Mouse (Mus musculus) megakaryocyte-erythroid progenitor cell, adult 5 weeks (primary cell): Measurements from ENCODE around the gene 3300002I08Rik. TPM values are rescaled to one million over a fixed set of nuclear protein-coding genes. Genes with fewer than 3 reads are reported as not detected.

ENCODE experiments used
- polyA plus RNA-seq: library from polyadenylated mRNA; stranded (reverse); fragments of >175 nt; gene quantifications from 2 replicates; pipeline ENCODE4 v1.2.3, GENCODE M21; 2012

Gene 3300002I08Rik
- polyA plus RNA-seq, result not detected in 2 replicates

DNA sequence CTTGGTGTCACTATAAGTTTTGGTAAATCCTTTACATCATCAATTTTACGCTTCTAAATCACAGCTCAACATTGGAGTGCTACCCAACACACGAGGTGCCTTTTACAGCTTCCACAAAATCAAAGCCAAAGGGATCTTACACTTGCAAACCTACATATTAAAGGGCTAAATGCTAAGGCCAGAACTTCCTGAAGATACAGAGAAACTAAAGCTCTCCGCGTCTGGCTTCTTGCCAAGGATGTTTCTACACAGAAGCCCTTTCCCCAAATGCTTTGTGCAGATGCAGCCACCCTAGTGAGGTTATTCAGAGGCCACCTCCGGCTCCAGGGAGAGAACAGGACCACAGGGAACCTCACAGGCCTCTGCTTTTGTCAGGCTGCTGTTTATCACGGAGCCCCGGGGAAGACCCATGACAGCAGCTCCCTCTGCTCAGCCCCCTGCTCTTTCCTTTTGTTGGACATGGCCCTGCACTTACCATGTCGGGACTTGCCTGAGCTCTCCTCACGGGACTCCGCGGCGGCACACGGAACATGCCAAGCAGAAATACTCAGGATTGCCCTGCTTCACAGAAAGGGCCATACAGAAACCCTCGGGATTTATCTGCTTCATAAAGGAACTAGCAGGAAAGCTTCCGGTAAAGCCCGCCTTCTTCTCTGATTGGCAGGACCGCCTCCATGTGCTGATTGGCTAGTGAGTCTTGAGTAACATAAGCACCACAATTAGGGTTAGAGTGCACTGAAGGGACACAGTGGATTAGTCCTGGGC lies at the start of gene 3300002I08Rik:
Gene 3300002I08Rik, minus strand, starts transcription at position 653 of the 765 bp plus-strand sequence.

DNA sequence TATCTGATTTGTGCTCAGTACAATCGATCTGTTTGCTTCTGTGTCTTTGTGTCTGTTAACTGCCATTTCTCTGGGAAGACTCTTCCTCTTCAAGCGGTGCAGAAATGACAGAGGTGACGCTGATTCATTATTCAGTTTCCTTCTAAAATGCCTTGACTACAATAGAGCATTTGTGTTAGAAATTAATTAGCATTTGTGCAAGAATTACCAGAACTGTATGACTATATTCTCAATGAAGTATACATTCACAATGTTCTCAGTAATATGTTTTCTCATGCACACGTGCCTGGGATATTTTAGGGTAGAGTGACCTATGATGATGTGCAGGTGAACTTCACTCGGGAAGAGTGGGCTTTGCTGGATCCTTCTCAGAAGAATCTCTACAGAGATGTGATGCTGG lies 39.2 kb downstream of the 3300002I08Rik start, which contains the start of gene Gm10130:
Gene Gm10130, plus strand, starts transcription at position 301 of the 400 bp plus-strand sequence.

Other genes with a start within 250 kb of the 3300002I08Rik start
- gene Zfp120, start 226.1 kb downstream of the 3300002I08Rik start, polyA plus RNA-seq, result 0.19 and 0.29 TPM in 2 replicates
- not detected in 2 replicates for gene Gm10770, start 183.1 kb downstream of the 3300002I08Rik start, polyA plus RNA-seq
- gene Gm14139, start 181.0 kb downstream of the 3300002I08Rik start, polyA plus RNA-seq, result not detected in 2 replicates
- gene Zfp937, start 144.7 kb downstream of the 3300002I08Rik start, polyA plus RNA-seq, result 0.03 TPM in 1 of 2 replicates, not detected in the other
- 0.09 and 0.27 TPM in 2 replicates for gene Gm21994, start 107.2 kb downstream of the 3300002I08Rik start, polyA plus RNA-seq
- not detected in 2 replicates for gene Gm14124, start 105.2 kb downstream of the 3300002I08Rik start, polyA plus RNA-seq
- not detected in 2 replicates for gene Gm10130, start 39.1 kb downstream of the 3300002I08Rik start, polyA plus RNA-seq
- gene Zfp442, start 88.7 kb upstream of the 3300002I08Rik start, polyA plus RNA-seq, result 0.22 TPM in 1 of 2 replicates, not detected in the other
- 0.02 and 0.03 TPM in 2 replicates for gene Zfp345, start 122.3 kb upstream of the 3300002I08Rik start, polyA plus RNA-seq
- 17.2 and 25.7 TPM in 2 replicates for gene Cst7, start 207.7 kb upstream of the 3300002I08Rik start, polyA plus RNA-seq
- 74.8 and 94.2 TPM in 2 replicates for gene Apmap, start 245.8 kb upstream of the 3300002I08Rik start, polyA plus RNA-seq